Mouse (Mus musculus) hematopoietic stem cell, adult 5-6 weeks (primary cell): ENCODE data around the gene Mrps33. TPM values are rescaled to one million over a fixed set of nuclear protein-coding genes. Genes with fewer than 3 reads are reported as not detected.

Experiments used
- ATAC-seq, 2 experiments: fragments of 125-278 bp in 1 of 2; replicated peaks in 1 of 2; 2 replicates each; pipeline ENCODE4 v1.8.0; 2016 to 2017; ENCODE audit warnings: inconsistent platforms in 2 of 2, mild to moderate bottlenecking in 2 of 2, moderate number of reproducible peaks in 2 of 2, low read depth in 1 of 2, moderate TSS enrichment in 1 of 2; ENCODE audit not compliant: low FRiP score in 2 of 2, poor library complexity in 2 of 2, severe bottlenecking in 2 of 2, insufficient read depth in 1 of 2, low TSS enrichment in 1 of 2
- total RNA-seq: library from RNA; stranded (forward); fragments of 172-1452, 232-1000 nt; gene quantifications from 2 replicates; pipeline ENCODE4 v1.2.3, GENCODE M21; 2017

The Mrps33 gene
- 37.1 and 47.6 TPM in 2 replicates for total RNA-seq

GRCm38 (mm10) chr6:39810612-39811116 lies at the start of gene Mrps33:
Mrps33 (minus strand) TSS chr6:39810988.
- ATAC-seq = peak; percentile 100

- no peak for ATAC-seq
Observed at GRCm38 (mm10) chr6:39849667-39850066, 38.9 kb upstream of the Mrps33 start.

GRCm38 (mm10) chr6:39848766-39849165 lies 38.0 kb upstream of the Mrps33 start:
- peak; percentile 17 to 69; a peak in 2 of 4 replicates for ATAC-seq

- no peak for ATAC-seq
Observed at GRCm38 (mm10) chr6:39847538-39847937, 36.8 kb upstream of the Mrps33 start.

- no peak for ATAC-seq
Observed at GRCm38 (mm10) chr6:39843698-39844342, 33.0 kb upstream of the Mrps33 start.

DNA sequence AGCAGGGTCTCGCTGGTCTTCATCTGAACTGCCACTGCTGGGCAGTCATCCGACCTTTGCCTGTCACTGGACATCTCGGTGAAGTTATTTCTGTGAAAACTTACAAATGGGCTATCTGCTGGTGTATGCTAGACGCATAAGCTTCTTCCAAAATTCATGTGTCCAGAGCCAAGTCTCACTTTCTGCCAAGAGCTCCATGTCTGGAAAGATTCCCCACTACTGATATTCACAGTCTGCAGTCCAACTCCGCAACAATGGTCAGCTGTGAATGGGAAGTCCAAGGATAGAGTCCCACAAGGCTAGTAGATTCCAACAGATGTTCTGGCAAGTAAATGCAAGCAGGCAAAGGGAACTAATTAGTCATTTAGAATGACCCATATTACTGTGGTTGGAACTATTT lies 17.9 kb upstream of the Mrps33 start:
- ATAC-seq = no peak

GRCm38 (mm10) chr6:39821241-39821640 lies 10.5 kb upstream of the Mrps33 start:
- no peak for ATAC-seq

GRCm38 (mm10) chr6:39818922-39819321 lies 8.1 kb upstream of the Mrps33 start:
- ATAC-seq = 0 out of 4 replicates have a peak, but pooled peaks of 1 of the 2 experiments have one; percentile 12

DNA sequence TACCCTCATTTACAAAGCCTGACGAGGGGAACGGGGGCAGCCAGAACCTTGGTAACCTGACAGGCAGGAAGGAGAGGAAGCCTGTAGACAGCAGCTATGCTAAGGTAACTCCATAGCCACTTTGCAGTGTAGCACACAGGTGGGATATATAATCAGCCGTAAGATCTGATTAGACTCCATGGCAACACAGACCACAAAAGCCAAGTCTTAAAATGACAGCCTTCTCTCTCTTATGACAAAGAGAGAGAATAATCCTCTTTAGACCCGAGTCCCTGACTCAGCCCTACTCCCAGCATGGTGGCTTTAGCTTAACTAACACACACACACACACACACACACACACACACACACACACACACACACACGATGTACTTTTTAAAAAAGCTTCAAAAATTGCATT lies 2.3 kb downstream of the Mrps33 start:
- ATAC-seq = no peak

- no peak for ATAC-seq
Observed at GRCm38 (mm10) chr6:39807050-39807560, 3.7 kb downstream of the Mrps33 start.

DNA sequence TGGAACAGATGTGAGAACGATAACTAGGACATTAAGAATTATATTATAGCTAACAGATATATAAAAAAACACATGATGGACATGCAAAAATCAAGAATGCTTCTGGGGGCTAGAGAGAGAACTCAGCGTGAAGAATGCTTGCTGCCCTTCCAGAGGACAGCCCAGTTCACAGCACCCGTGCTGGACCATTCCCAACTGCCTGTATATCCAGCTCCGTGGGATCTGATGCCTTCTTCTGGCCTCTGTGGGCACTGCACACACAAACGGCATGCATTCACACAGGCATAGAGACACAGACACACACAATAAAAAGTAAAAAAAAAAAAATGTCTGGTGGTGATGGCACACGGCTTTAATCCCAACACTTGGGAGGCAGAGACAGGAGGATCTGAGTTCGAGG lies 4.5 kb downstream of the Mrps33 start:
- ATAC-seq = no peak

DNA sequence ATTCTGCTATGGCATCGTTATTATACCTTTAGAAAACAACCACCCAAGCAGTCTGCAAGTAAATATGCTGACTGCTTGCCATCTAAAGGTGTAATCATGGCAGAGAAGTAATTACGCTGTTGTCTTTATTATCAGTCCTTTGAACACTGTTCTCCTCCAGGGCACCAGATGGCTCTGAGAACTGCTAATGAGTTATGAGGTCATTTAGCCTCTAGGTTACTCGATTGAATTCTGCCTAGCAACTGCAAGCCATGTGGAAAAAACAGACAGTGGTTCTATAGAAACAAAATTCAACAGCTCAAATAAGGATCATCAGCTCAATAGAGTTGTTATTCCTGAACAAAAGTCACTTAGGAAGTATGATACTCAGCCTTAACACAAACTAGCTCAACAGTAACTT lies 4.9 kb downstream of the Mrps33 start:
- no peak for ATAC-seq

DNA sequence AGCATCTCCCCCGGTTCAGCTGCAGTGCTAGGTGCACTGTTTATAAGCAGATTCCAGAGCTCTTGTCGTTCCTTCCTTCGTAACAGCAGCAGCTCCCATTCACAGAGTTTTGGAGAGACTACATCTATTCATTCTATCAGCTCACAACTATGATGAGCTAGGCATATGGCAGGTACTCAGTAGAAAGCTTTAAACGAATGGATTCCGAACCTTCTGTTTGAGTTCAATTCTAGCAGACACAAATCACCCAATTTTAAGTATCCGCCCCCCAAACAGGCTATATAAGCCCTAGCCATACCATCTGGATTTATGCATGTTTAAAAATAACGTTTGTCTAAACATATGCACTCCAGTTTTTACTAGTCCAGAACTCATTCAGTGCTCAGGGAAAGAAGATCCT lies 9.8 kb downstream of the Mrps33 start:
- no peak for ATAC-seq

GRCm38 (mm10) chr6:39797076-39797475 lies 13.7 kb downstream of the Mrps33 start:
- ATAC-seq = no peak

- no peak for ATAC-seq
Observed at GRCm38 (mm10) chr6:39796150-39796549, 14.6 kb downstream of the Mrps33 start.

- ATAC-seq = no peak
Observed at GRCm38 (mm10) chr6:39791806-39792205, 19.0 kb downstream of the Mrps33 start.

GRCm38 (mm10) chr6:39788408-39788807 lies 22.4 kb downstream of the Mrps33 start:
- ATAC-seq = peak; percentile 62 to 66; a peak in 2 of 4 replicates

DNA sequence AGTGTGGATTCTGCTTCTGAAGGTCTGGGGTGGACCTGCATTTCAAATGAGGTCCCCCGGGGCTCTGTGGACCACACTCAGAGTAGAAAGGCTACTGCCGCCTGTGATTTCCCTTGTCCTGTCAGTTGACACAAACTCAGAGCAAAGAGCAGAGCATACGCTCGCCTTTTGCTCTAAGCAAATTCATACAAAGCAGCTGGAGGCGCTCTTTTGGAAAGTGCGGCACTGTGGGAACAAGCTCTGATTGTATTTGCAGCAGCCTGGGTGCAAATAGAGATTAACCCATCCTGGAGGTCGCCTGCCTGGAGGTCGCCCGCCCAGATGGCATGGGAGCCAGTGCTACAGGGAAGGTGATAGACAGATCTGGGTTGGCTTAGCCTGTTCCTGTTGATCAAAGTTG lies 23.0 kb downstream of the Mrps33 start:
- ATAC-seq = no peak

DNA sequence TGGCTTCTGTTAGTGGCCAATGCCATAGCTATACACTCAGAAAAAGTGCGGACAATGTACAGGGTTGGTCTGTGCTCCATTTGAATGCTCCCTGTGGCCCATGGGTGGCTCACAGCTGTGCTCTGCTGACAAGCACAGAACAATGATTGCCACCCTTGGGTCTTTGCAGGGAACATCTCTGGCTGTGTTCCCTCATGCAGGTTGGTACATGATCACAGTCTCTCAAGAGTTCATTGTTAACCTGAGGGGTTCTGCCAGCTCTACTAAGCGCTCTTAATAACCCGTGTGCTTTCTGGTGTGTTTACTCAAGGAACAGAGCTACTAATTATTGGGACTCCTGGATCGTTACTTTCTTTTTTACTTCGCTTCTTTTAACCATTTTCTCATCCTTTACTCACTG lies 24.8 kb downstream of the Mrps33 start:
- ATAC-seq = no peak
